Mouse (Mus musculus): ENCODE results near the gene Zfp346.

GRCm38 (mm10) chr13:55162365-55162764 is 57.3 kb downstream of the Zfp346 start:
- TF ChIP-seq CTCF (IDR thresholded peaks at IDR 0.05; ENCODE audit: insufficient read depth, low read depth, low read length), result no peak
- no peak for TF ChIP-seq POLR2A (IDR thresholded peaks at IDR 0.05; ENCODE audit: insufficient read depth, low read depth, low read length)

Data from olfactory bulb, adult 2 months (tissue).